Mouse (Mus musculus): ENCODE measurements around the gene Vps4a.

Gene Vps4a

DNA sequence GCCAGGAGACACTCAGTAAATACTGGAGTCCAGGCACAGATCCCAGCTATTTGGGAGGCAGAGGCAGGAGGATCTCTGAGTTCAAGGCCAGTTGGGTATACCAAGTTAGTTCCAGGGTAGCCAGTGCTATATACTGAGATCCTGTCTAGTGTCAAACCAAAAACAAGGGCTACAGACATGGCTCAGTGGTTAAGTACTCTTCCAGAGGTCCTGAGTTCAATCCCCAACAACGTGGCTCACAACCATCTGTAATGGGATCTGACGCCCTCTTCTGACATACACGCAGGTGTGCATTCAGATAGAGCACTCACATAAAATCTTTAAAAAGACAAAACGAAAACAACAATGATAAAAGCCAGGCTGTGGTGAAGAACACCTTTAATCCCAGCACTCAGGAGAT lies 18.5 kb downstream of the Vps4a start:
- no peak for DNase-seq

DNA sequence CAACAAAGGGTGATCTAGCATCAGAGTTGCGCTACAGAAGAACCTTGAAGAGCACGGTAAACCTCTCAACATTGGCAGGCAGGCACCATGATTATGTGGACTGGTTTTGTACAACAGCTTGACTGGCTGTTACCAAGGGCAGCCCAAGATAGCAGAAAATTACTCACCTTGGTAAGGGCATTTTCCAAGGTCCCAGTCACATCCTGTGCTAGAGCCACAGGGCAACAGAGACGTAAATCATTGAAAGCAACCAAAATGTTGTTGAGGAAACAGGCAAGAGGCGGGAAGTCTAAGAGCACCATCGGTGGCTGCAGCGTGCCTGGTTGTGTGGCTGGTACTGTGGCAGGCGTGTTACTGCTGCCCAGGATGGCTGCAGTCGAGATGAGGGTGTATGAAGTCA lies 21.0 kb downstream of the Vps4a start:
- DNase-seq: no peak

DNA sequence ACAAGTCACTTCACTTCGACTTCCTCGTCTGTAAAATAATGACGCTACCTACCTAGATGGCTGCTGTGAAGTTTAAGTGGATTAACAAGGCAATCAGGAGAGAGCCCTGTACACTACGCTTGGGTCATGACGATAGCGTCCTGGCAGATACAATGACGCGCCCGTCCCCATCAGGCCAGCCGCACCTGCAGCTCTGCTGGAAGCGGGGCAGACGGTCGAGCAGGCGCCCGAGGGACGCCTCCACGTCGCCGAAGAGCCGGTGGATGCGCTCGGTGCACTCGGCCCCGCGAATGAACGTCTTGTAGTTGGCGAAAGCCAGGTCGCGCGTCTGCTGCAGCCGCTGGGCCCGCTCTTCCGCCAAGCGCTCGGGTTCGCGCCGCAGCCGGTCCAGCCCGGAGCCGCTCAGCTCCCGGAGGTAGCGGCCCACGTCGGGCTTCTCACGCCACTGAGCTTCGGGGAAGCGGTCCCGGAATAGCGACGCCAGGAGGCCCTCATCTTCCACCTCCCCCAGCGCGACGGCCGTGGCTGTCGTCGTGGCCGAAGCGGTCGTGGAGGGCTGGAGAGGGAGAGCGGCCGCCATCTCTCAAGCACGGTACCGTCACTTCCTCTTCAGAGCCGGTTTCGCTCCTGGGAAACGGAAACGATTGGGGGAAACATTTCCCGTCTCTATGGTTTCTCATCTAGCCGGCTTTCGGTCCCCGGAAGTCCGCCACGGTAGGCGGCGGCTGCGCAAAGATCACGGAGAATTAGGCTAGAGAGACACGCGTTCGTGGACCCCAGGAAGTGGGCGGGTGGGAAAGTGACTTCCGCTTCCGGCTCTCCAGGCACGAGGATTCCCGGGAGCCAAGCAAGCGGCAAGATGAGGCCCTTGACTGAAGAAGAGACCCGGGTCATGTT lies 25.3 kb downstream of the Vps4a start, which contains the start of the genes Cog8 and Nip7:
TSS of gene Cog8 (minus strand) at position 614 of the 897 bp plus-strand sequence.
TSS of gene Nip7 (plus strand) at position 802 of the 897 bp plus-strand sequence.
- DNase-seq: peak; percentile 98

DNA sequence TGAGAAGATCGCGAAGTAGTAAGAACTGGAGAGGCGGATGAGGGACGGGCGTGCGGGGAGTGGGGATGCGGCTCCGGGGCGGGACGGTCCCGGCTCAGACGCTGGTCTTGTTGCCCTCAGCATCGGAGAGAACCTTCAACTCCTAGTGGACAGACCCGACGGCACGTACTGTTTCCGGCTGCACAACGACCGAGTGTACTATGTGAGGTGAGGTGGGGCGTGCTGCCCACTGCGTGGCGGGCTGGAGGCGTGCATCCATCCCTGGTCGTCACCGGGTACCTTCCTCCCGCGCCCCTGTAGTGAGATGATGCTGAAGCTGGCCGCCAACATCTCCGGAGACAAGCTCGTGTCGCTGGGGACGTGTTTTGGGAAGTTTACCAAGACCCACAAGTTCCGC lies 25.9 kb downstream of the Vps4a start:
- DNase-seq: no peak

DNA sequence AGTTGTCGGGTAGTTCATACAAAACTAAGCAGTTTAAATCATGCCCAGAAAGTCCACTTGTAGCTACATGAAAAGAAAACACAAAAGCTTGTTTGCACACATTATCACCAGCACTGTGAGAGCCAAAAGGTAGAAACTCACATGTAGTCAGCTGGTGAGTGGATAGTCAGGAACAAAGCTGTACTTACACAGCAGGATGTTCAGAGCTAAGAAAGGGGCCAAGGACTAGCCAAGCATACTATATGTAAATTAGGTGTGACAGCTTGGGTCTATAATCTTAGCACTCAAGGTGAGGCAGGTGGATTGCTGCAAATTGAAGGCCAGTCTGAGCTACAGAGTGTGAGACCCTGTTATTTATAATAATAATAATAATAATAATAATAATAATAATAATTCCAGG lies 31.6 kb downstream of the Vps4a start:
- DNase-seq: no peak

DNA sequence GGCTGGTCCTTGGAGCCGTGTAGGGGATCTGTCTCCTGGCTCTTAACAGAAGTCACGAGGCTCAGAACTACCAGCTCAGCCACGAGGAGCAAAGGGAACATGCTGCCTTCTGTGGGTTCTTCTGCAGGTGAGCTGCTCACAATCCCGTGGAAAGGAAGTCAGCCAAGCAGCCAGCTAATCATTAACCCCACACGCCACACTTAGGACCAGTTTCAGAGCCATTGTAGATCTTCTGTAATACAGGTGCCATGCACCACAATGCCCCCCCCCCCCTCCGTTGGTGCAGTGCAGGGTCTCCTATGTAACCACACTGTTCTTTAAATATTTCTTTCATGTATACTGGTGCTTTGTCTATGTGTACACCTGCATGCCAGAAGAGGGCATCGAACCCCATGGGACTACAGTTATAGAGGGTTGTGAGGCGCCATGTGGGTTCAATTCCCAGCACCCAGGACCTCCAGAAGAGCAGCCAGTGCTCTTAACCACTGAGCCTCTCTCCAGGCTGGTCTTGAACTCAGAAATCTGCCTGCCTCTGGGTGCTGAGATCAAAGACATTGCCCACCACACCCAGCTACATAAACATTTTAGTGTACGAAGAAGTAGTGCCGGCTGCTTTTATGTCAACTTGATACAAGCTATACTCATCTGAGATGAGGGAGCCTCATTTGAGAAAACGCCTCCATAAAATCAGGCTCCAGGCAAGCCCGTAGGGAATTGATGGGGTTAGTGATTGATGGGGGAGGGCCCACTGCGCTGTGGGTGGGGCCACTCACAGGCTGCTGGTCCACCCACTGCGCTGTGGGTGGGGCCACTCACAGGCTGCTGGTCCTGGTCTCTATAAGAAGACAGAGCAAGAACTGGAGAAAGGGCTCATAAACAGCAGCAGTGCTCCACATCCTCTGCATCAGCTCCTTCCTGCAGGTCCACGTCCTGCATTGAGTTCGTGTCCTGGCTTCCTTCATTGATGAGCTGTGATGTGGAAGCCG lies 34.8 kb downstream of the Vps4a start, which contains the start of gene Tmed6:
TSS of gene Tmed6 (minus strand) at position 134 of the 986 bp plus-strand sequence.
- peak; percentile 83 for DNase-seq

DNA sequence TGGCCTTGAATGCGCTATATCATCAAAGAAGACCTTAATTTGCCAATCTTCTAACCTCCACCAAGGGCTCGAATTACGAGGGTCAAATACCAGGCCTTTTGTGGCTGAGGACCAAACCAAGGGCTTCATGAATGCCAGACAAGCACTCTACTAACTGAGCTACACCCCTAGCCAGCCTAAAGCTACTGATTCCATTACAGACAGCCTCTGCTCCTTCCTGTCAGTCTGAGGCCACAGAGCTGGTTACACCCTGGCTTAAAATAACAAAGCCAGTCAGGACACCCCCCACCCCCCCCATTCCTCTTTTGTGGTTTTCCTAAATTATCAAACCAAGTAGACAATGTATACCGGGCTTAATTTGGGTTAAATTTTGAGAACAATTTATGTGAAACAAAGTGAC lies 42.7 kb downstream of the Vps4a start:
- no peak for DNase-seq

DNA sequence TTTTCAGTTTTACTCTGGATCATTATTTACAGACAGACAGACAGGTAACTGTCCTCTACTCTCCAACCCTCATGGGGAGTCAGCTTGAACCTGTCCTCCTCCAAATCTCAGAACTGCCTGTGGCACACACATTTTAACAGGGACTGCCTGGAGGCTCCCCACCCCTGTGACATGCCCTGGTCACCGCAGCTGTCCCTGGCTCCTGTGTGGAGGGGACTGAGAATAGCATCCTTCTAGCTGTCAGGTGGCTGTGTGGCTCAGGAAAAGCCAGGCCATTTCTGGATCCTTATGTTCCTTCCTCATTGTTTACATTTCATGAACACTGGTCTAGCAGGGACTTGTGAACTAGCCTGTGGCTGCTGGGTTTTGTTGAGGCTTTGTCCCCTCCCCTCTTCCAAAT lies 43.1 kb downstream of the Vps4a start:
- DNase-seq: no peak

DNA sequence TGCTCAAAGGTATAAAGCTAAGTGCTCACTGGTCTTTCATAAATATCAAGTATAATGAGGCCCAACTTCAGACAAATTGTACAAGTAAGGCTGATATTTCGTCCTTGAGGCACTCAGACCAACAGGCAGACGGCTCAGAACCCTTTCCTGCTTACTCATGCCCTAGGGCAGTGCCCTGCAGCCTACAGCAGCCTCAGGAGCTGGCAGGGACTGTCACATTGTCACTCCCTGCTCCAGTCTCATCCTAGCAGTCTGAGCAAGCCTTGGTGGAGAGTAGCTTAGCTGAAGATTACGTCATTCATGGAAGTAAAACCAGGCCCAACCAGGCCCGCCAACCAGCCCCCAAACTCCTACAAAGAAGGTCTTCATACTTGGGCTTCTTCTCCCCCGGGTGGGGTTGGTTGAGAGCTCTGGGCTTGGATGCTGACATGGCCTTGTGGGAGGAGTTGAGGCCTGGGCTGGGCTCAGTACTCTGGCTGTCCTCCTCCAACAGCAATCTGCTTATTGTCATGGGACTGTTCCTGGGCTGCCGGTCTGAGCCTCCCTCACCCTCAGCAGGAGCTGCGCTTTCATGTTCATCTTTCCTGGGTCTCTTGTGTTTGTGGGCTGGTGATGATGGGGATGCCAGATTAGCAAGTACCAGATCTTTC lies 45.3 kb downstream of the Vps4a start:
- no peak for DNase-seq

DNA sequence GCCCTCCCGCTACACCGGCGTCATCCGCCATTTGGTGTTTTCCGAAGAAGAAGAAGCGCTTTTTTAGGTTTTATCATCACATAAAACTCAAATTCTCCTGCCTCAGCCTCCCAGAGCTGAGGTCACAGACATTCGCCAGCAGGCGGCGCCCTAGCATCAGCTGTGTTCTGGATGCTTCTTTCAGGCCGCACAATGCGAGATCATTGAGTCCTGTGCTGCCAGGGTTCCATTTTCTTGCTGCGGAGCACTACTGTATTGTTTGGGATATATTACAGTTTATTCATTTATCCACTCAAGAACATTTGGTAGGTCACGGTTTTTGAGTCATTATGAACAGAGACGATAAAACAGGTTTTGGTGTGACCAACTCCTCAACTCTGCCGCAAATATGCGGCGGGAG lies 54.3 kb downstream of the Vps4a start:
- no peak for DNase-seq

DNA sequence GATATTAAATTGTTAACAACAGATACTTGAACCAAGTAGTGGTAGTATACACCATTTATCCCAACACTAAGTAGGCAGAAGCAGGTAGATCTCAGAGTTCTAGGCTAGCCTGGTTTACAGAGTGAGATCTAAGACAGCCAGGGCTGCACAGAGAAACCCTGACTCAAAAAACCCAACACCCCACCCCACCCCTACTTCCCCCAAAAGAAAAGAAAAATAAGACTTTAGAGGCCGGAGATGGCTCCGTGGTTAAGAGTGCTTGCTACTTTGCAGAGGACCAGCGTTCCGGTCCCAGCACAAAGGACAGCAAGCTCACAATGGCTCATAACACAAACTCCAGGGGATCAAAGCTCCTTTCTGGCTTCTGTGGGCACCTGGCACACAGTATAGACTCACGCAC lies 55.0 kb downstream of the Vps4a start:
- no peak for DNase-seq

DNA sequence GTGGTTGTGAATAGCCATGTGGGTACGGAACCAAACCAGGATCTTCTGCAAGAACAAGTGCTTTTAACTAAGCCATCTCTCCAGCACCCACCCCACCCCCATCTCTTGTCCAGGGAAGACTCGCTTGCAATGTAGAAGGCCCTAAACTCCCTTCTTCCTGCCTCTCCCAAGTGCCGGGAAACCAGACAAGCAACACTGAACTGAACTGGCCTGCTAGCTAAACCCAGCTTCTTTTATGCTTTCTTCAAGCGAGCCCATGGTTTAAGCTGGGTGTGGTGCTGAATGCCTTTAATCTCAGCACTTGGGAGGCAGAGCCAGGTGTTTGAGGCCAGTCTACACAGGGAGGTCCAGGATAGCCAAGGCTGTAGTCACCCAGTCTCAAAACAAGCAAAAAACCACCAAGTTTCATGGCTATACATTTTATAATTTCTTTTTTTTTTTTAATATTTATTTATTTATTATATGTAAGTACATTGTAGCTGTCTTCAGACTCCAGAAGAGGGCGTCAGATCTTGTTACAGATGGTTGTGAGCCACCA lies 57.6 kb downstream of the Vps4a start:
- DNase-seq: no peak

DNA sequence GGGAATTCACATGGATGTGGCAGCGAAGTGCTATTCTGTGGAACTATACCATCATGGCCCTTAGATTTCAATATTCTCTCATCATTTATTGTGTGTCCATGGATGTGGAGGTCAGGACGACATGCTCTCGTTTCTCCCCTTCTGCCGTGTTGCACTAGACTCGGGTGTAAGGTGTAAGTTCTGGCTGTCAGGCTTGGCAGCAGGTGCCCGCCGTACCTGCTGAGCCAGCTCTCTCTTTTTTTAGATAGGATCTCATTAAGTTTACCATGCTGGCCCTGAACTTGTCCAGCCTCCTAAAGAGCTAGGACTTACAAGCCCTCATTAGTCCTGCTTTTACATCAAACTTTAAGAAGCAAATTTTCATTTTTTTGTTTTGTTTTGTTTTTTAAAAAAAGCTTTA lies 59.5 kb downstream of the Vps4a start:
- no peak for DNase-seq

All from kidney, postnatal 14 days (tissue).